Mouse (Mus musculus) liver, embryonic 14.5 days (tissue): ENCODE results near the gene Galnt10. TPM values are rescaled to one million over a fixed set of nuclear protein-coding genes. Genes with fewer than 3 reads are reported as not detected.
A peak's percentile ranks its signal among the peaks of the same experiment; 100 is the strongest.

Experiments used
- ATAC-seq: fragments of 200-750 bp; cut with Nextera tagmentation; 2 replicates; pipeline ENCODE4 v1.8.0; 2017; ENCODE audit warnings: moderate number of reproducible peaks, mild to moderate bottlenecking, moderate library complexity; ENCODE audit not compliant: insufficient read depth
- DNase-seq, 3 experiments: peaks; one replicate each; pipeline ENCODE4 v3.0.0-alpha.2; 2012 to 2013; ENCODE audit warnings: low read depth in 3 of 3, low spot score in 3 of 3
- H3K27ac ChIP-seq: fragments of 300-500 bp; sonication (generic); 2 replicates; pipeline ENCODE4 v1.5.1; 2014; ENCODE audit warnings: moderate library complexity, mild to moderate bottlenecking, control low read depth, inconsistent platforms
- H3K27me3 ChIP-seq: fragments of 300-500 bp; sonication (generic); 2 replicates; pipeline ENCODE4 v1.6.1; 2014; ENCODE audit warnings: mild to moderate bottlenecking, low read length, moderate library complexity; ENCODE audit not compliant: control insufficient read depth, insufficient read depth
- H3K36me3 ChIP-seq: fragments of 300-500 bp; sonication (generic); replicated peaks from 2 replicates; pipeline ENCODE4 v1.6.1; 2014; ENCODE audit warnings: low read depth; ENCODE audit not compliant: control insufficient read depth, insufficient read depth
- H3K4me1 ChIP-seq, 2 experiments: fragments of 200-500 bp in 1 of 2; fragments of 300-500 bp in 1 of 2; sonication (generic) in 1 of 2; replicated peaks; 2 replicates each; pipeline ENCODE4 v1.6.1; 2012 to 2014; ENCODE audit warnings: antibody characterized with exemption in 1 of 2, inconsistent platforms in 1 of 2, low read length in 1 of 2; ENCODE audit not compliant: control insufficient read depth in 2 of 2, insufficient read depth in 2 of 2
- H3K4me2 ChIP-seq: fragments of 300-500 bp; sonication (generic); 2 replicates; pipeline ENCODE4 v1.6.1; 2014; ENCODE audit warnings: low read depth, mild to moderate bottlenecking, control low read depth, moderate library complexity
- H3K4me3 ChIP-seq, 2 experiments: fragments of 200-500 bp in 1 of 2; fragments of 300-500 bp in 1 of 2; sonication (generic) in 1 of 2; 2 replicates each; pipeline ENCODE4 v1.5.1; 2012 to 2014; ENCODE audit warnings: low read depth in 2 of 2, low read length in 2 of 2, mild to moderate bottlenecking in 2 of 2, control low read depth in 1 of 2, inconsistent platforms in 1 of 2, moderate library complexity in 1 of 2; ENCODE audit not compliant: insufficient read depth in 1 of 2
- H3K9ac ChIP-seq: fragments of 300-500 bp; sonication (generic); replicated peaks from 2 replicates; pipeline ENCODE4 v1.6.1; 2014; ENCODE audit warnings: mild to moderate bottlenecking, control low read depth, moderate library complexity
- H3K9me3 ChIP-seq: fragments of 300-500 bp; sonication (generic); 2 replicates; pipeline ENCODE4 v1.6.1; 2016; ENCODE audit warnings: low read length, mixed read lengths; ENCODE audit not compliant: control insufficient read depth
- CTCF ChIP-seq: IDR thresholded peaks from 2 replicates; pipeline ENCODE4 v1.5.1; 2016; ENCODE audit warnings: antibody characterized with exemption, low read depth, control low read depth
- EP300 ChIP-seq: IDR thresholded peaks from 2 replicates; pipeline ENCODE4 v1.6.1; 2016; ENCODE audit warnings: antibody characterized with exemption, low read depth
- WGBS: fragments of 180-500 bp; shearing (Covaris S2); extraction: QIAGEN DNeasy Blood & Tissue Kit; methylation state at CpG from one replicate; pipeline ENCODE4 v1.1.7; 2014; ENCODE audit not compliant: insufficient replicate concordance; 5-methylcytosine and 5-hydroxymethylcytosine counted together
- polyA plus RNA-seq, 2 experiments: library from polyadenylated mRNA; depleted of rRNA in 1 of 2; stranded (reverse) in 1 of 2; unstranded in 1 of 2; fragments of >200 nt; fragmentation: Nextera tagmentation in 1 of 2; extraction: Ambion mirVana in 1 of 2; gene quantifications; 2 replicates each; pipeline versions ENCODE4 v1.2.1 to v1.2.3; 2012 to 2014

The Galnt10 gene
- polyA plus RNA-seq, 2 experiments = 13.1 to 13.9 TPM

DNA sequence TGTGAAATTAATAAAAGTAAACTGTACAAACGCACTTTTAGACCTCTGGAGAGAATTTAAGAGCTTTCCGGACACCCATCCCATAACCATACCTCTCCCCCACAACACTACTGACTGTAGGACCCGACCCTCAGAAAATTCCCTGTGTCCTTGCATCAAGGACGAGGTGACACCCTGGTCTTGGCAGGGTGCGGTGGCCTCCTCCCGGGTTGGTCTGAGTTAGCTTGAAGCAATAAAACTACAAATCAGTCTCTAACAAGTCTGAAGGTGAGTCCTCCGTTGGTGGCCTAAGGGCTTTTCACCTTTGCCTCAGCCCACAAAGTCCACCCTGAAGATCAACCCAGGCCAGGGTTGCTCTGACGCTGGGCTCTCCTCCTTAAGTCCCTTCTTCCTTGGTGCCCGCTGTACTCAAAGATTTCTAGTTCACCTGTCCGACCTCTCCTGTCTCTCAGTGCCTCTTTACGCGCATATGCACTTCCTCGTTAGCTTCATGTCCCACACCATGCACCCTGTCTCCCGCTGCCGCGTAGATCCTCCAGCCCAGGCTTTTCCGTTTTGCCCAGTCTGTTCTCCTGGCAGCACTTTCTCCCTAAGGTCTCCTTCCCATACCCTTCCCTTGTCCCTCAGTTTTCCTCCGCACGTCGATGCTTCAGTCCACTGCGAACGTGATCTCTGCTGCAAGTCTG lies 155.2 kb downstream of the Galnt10 start:
- Histone ChIP-seq H3K36me3 (no peaks in the 10 kb centered on the region), H3K4me2 (peak overlapping the region; percentile 96), H3K9ac (peak overlapping the region; percentile 81), H3K9me3 (no peaks in the 10 kb centered on the region), H3K27ac (no peak overlapping the region), H3K4me3 (peak overlapping the region; percentile 72 to 92), H3K4me1 (peaks cover 11 to 14% of the 10 kb centered on the region in 2 experiments; a peak in 3 of 4 replicates), H3K27me3 (peaks cover 17% of the 10 kb centered on the region)
- ATAC-seq = no peak
- WGBS = 15% methylated on average over 22 of the region's 22 CpGs
- DNase-seq = no peak
- TF ChIP-seq CTCF (no peak), EP300 (no peak)

DNA sequence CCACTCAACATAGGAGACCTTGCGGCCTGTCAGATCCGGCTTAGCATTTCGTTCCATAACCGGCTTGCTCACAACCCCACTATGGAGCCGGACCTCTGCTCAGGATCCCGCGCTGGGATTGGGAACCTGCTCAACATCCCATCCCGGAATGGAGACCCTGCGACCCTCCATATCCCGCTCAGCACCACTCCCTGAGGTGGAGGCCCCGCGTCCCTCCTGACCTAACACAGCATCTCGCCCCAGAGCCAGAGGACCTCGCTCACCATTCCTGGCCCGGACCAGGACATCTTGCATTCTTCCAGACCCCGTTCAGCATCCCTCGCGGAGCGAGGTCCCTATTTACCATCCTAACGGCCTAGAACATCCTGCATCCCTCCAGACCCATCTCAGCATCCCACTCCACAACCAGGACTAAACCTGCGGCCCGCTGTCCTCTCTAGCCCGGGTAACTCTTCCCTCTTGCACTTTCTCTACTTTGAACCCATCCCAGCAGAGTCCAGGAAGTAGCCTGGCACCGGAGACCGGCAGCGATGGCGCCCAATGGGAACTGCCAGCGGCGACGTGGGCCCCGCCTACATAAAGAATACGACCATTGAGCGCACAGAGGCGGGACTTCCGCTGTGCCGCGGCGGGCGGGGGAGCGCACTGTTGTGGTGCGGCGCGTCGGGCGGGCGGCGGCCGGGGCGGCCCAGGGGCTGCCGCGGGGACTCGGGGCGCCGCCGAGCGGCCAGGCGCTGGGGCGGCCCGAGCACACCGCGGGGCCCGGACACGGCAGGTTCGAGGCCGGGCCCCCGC lies 155.9 kb downstream of the Galnt10 start, which contains the start of gene Sap30l:
TSS of gene Sap30l (plus strand) at position 667 of the 795 bp plus-strand sequence.
- H3K36me3 ChIP-seq = no peaks in the 10 kb centered on the region
- H3K4me2 ChIP-seq = peak within 1 kb of the TSS; percentile 96
- TF ChIP-seq CTCF (no peak), EP300 (no peak)
- H3K27me3 ChIP-seq = peaks cover 17% of the 10 kb centered on the region
- no peak within 1 kb of the TSS for H3K27ac ChIP-seq
- H3K4me1 ChIP-seq = peaks cover 11 to 14% of the 10 kb centered on the region in 2 experiments; a peak in 3 of 4 replicates
- peak within 1 kb of the TSS; percentile 72 to 92 for H3K4me3 ChIP-seq
- H3K9ac ChIP-seq = peak within 1 kb of the TSS; percentile 81
- WGBS = 1% methylated on average over 62 of the region's 66 CpGs
- no peaks in the 10 kb centered on the region for H3K9me3 ChIP-seq
- peak; percentile 96 for ATAC-seq
- peak; percentile 87 to 90 (median 89) for DNase-seq

DNA sequence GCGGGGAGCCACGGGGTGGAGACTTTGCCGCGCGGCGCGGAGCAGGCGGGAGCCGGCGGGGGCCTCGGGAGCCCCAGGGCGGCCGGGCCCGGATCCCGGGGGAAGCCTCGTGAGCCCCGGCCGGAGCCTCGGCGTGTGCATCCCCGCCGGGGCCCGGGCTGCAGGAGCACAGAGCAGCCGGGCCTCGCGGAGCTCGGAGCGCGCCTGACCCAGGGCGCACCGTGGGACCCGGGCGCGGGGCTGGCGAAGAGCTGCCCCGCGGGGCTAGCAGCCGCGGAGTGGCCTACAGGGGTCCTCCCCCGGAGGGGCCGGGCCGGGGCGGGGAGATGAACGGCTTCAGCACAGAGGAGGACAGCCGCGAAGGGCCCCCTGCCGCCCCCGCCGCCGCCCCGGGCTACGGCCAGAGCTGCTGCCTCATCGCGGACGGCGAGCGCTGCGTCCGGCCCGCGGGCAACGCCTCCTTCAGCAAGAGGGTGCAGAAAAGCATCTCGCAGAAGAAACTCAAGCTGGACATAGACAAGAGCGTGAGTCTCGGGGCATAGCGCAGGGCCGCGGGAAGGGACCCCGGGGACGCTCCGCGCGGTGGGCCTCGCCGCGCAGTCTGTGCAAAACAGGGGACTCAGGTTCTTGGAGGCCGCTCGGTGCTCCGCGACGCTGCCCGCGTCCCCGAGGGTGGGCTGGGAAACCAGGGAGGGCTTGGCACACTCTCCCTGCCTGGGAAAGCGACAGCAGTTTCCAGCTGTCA lies 156.7 kb downstream of the Galnt10 start:
- peaks cover 11 to 14% of the 10 kb centered on the region in 2 experiments; a peak in 3 of 4 replicates for H3K4me1 ChIP-seq
- H3K9me3 ChIP-seq = no peaks in the 10 kb centered on the region
- peak overlapping the region; percentile 66 for H3K9ac ChIP-seq
- peak overlapping the region; percentile 96 for H3K4me2 ChIP-seq
- H3K27me3 ChIP-seq = peaks cover 17% of the 10 kb centered on the region
- H3K36me3 ChIP-seq = no peaks in the 10 kb centered on the region
- peak overlapping the region; percentile 60 to 72 for H3K4me3 ChIP-seq
- peak; percentile 60; the same call in 1 of the 2 replicates for ATAC-seq
- TF ChIP-seq EP300 (no peak), CTCF (no peak)
- WGBS = under 1% methylated on average over 76 of the region's 85 CpGs
- DNase-seq = no peak
- no peak overlapping the region for H3K27ac ChIP-seq

DNA sequence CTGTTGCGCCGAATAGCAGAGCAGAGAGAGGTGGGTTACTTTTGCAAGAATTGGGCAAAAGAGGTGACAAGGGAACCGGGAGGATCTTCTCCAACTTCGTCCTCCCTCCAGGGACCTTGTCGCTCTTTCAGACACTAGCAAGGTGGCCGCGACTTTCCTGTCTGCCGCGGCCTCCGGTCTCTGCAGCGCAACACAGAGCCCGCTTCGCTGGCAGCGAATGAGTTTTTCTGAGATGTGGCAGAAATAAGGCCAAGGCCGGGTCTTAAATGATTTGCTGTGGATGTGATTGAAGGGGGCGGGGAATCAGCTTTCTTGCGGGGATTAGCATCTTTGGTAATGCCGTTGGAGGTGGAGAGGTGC lies 157.2 kb downstream of the Galnt10 start:
- no peaks in the 10 kb centered on the region for H3K36me3 ChIP-seq
- DNase-seq (no peak), ATAC-seq (no peak)
- H3K9ac ChIP-seq = peak overlapping the region; percentile 66
- peak overlapping the region; percentile 60 to 72 for H3K4me3 ChIP-seq
- H3K4me1 ChIP-seq = peaks cover 11 to 14% of the 10 kb centered on the region in 2 experiments; a peak in 3 of 4 replicates
- peaks cover 17% of the 10 kb centered on the region for H3K27me3 ChIP-seq
- H3K9me3 ChIP-seq = no peaks in the 10 kb centered on the region
- no peak overlapping the region for H3K27ac ChIP-seq
- TF ChIP-seq EP300 = no peak
- TF ChIP-seq CTCF = no peak
- 1% methylated on average over 18 of the region's 18 CpGs for WGBS
- peak overlapping the region; percentile 96 for H3K4me2 ChIP-seq
